In genomic region chr13:103920933-103921830, GRCm38 (mm10) we compare ENCODE assay signal across 7 mouse cellular contexts. TPM values are rescaled to one million over a fixed set of nuclear protein-coding genes. Genes with fewer than 3 reads are reported as not detected.
DNase-seq lines count a peak whose midpoint lies in the region; ATAC-seq lines count a peak whose summit lies in the region.

No protein-coding gene starts in this region.

- peak; percentile 93 for ATAC-seq in embryonic facial prominence, embryonic 11.5 days (replicated peaks; ENCODE audit: insufficient number of reproducible peaks, low FRiP score, low TSS enrichment, low read depth)
- ATAC-seq in limb, embryonic 11.5 days (ENCODE audit: insufficient number of reproducible peaks, low FRiP score, low TSS enrichment, low read depth): peak; percentile 94
- ATAC-seq in midbrain, embryonic 13.5 days: peak; percentile 95

- H3K36me3 ChIP-seq in embryonic facial prominence, embryonic 11.5 days (replicated peaks; ENCODE audit: control insufficient read depth, insufficient read depth, low read depth, low read length): no peaks in the 10 kb centered on the region
- H3K36me3 ChIP-seq in limb, embryonic 11.5 days (ENCODE audit: control insufficient read depth, insufficient read depth, low read length): no peaks in the 10 kb centered on the region
- H3K36me3 ChIP-seq in midbrain, embryonic 13.5 days: no peaks in the 10 kb centered on the region

- H3K27me3 ChIP-seq in embryonic facial prominence, embryonic 11.5 days (ENCODE audit: control insufficient read depth, insufficient read depth, low read length): no peaks in the 10 kb centered on the region
- H3K27me3 ChIP-seq in limb, embryonic 11.5 days (ENCODE audit: control insufficient read depth, insufficient read depth, low read length): no peaks in the 10 kb centered on the region
- no peaks in the 10 kb centered on the region for H3K27me3 ChIP-seq in midbrain, embryonic 13.5 days

- peak overlapping the region; percentile 100 for H3K9ac ChIP-seq in embryonic facial prominence, embryonic 11.5 days (replicated peaks; ENCODE audit: low read length)
- peak overlapping the region; percentile 99 for H3K9ac ChIP-seq in limb, embryonic 11.5 days (ENCODE audit: low read length)
- peak overlapping the region; percentile 98 for H3K9ac ChIP-seq in midbrain, embryonic 13.5 days (replicated peaks)

- peak overlapping the region; percentile 67 for H3K4me2 ChIP-seq in embryonic facial prominence, embryonic 11.5 days (ENCODE audit: low read depth, low read length)
- peak overlapping the region; percentile 84 for H3K4me2 ChIP-seq in limb, embryonic 11.5 days (ENCODE audit: low read depth, severe bottlenecking)
- peak overlapping the region; percentile 91 for H3K4me2 ChIP-seq in midbrain, embryonic 13.5 days (replicated peaks)

- peak overlapping the region; percentile 93 for H3K4me3 ChIP-seq in embryonic facial prominence, embryonic 11.5 days (ENCODE audit: low read depth, low read length)
- peak overlapping the region; percentile 90 for H3K4me3 ChIP-seq in limb, embryonic 11.5 days (ENCODE audit: low read depth, low read length)
- H3K4me3 ChIP-seq in midbrain, embryonic 13.5 days (replicated peaks): peak overlapping the region; percentile 94

- DNase-seq in adrenal gland, postnatal 10 days: peak; percentile 93
- DNase-seq in embryonic facial prominence, embryonic 11.5 days (ENCODE audit: low spot score): peak; percentile 87
- peak; percentile 99 for DNase-seq in heart, adult 11 months
- peak; percentile 88 for DNase-seq in kidney, adult 18-20 months
- peak; percentile 90 for DNase-seq in limb, embryonic 11.5 days (ENCODE audit: low spot score)
- peak; percentile 85 to 88 for DNase-seq in spleen, adult 18-20 months

- H3K9me3 ChIP-seq in embryonic facial prominence, embryonic 11.5 days (replicated peaks; ENCODE audit: control insufficient read depth, low read length): no peaks in the 10 kb centered on the region
- no peaks in the 10 kb centered on the region for H3K9me3 ChIP-seq in limb, embryonic 11.5 days (ENCODE audit: control insufficient read depth, low read length)
- no peaks in the 10 kb centered on the region for H3K9me3 ChIP-seq in midbrain, embryonic 13.5 days

- H3K4me1 ChIP-seq in embryonic facial prominence, embryonic 11.5 days (ENCODE audit: control insufficient read depth, insufficient read depth, low read length): no peaks in the 10 kb centered on the region
- H3K4me1 ChIP-seq in limb, embryonic 11.5 days (ENCODE audit: control insufficient read depth, insufficient read depth, low read length): no peaks in the 10 kb centered on the region
- peaks cover 36% of the 10 kb centered on the region for H3K4me1 ChIP-seq in midbrain, embryonic 13.5 days (replicated peaks)

- under 1% methylated on average over 70 of the region's 125 CpGs for WGBS in embryonic facial prominence, embryonic 11.5 days
- under 1% methylated on average over 66 of the region's 125 CpGs for WGBS in limb, embryonic 11.5 days
- under 1% methylated on average over 66 of the region's 125 CpGs for WGBS in midbrain, embryonic 13.5 days

- peak overlapping the region; percentile 100 for H3K27ac ChIP-seq in embryonic facial prominence, embryonic 11.5 days (replicated peaks; ENCODE audit: low read depth, low read length)
- peak overlapping the region; percentile 100 for H3K27ac ChIP-seq in limb, embryonic 11.5 days (replicated peaks; ENCODE audit: low read depth, low read length)
- peak overlapping the region; percentile 100 for H3K27ac ChIP-seq in midbrain, embryonic 13.5 days

RNA-seq across cellular contexts. Expression of gene Erbin, which starts 0.9 kb away (rescaled TPM):
- total RNA-seq in adrenal gland, postnatal 10 days (2021): 10 to 100 TPM; 73.8 to 80.7 TPM
- polyA plus RNA-seq in embryonic facial prominence, embryonic 11.5 days (2014; fragmentation: Nextera tagmentation; extraction: Ambion mirVana): 32.2 and 36.8 TPM in 2 replicates
- polyA plus RNA-seq in limb, embryonic 11.5 days (2014; fragmentation: Nextera tagmentation; extraction: Ambion mirVana): 29.6 and 30.5 TPM in 2 replicates
- 12.0 and 12.2 TPM in 2 replicates for polyA plus RNA-seq in midbrain, embryonic 13.5 days (2015; fragmentation: Nextera tagmentation; extraction: Ambion mirVana)

Comparison
In these comparisons a context has a peak if more than half of its experiments do, and no peak if none do; other contexts are left out.
1. Peak in every context shown above with its lines: DNase-seq, ATAC-seq, H3K4me3 ChIP-seq and H3K27ac ChIP-seq.